Mouse (Mus musculus) skeletal muscle tissue, adult 2 months (tissue): Measurements from ENCODE around the gene Gja4.

Source experiments
- DNase-seq: peaks from one replicate; pipeline ENCODE4 v3.0.0-alpha.2; 2012; ENCODE audit warnings: low read depth, low spot score

The Gja4 gene

DNA sequence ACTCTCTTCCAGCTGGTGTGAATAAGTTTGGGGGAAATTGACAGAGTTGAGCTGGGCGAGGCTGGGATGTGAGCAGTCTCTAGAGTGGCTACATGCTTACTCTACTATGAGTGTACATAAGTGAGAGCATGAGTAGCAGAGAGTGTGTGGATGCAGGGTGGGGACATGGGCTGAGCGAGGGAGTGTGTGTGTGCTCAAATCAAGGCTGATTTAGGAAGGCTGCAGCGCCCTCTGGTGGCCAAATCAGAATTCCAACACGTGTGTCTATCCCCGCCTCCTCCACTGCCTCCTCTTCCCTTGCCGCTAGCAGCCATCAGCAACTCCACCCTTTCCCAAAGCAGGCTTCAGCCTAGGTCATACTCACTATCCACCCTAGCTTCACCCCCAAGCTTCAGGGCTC lies 10.9 kb upstream of the Gja4 start:
- peak; percentile 52 for DNase-seq

- DNase-seq, result no peak
These were observed 10.5 kb upstream of the Gja4 start for GRCm38 (mm10) chr4:127324296-127324695.

DNA sequence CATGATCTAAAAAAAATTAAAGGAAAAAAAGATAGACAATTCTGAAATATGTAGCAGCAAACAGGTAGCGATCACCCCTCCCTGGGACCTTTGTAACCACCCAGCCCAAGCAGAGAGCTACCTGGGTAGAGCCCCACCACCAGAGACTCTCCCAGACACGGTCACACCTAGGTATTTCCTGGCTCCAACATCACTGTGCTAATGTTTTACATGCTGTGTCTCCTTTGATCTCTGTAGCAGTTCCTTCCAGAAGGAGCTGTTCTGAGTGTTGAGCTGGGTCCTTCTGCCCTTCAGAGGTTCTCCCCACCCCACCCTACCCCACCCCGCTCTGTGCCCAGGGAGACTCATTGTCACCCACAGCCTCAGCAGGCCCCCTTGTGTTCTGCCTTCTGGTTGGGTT lies 9.8 kb upstream of the Gja4 start:
- DNase-seq, result no peak

DNA sequence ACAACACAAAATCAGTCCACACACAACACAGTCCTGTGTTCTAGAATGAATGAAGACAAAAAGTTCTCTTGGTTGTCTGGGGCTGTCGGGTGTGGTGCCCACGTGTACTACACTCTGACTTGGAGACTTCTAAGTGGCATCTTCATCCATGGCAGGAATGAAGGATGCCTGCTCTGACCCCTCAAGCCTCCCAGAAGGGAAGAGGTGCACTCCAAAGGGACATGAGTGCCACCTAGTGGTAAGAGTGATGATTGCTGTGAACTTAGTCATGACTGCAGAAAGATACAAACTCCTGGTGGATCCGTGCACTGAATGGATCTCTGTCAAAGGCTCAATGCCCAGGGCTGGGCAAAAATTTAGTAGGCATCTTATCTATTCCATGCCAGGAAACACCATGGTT lies 5.8 kb upstream of the Gja4 start:
- peak; percentile 36 for DNase-seq

DNA sequence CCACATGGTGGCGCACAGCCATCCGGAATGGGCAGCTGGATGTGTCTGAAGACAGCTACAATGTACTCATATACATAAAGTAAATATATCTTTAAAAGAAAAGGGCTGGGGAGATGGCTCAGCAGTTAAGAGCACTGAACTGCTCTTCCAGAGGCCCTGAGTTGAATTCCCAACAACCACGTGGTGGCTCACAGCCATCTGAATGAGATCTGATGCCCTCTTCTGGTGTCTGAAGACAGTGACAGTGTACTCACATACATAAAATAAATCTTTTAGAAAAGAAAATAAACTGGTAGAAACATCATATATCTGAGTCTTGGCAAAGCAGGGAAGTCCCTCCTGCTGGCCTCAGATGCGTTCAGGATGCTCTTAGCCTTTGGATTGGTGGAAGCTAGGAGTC lies 3.3 kb upstream of the Gja4 start:
- no peak for DNase-seq

DNA sequence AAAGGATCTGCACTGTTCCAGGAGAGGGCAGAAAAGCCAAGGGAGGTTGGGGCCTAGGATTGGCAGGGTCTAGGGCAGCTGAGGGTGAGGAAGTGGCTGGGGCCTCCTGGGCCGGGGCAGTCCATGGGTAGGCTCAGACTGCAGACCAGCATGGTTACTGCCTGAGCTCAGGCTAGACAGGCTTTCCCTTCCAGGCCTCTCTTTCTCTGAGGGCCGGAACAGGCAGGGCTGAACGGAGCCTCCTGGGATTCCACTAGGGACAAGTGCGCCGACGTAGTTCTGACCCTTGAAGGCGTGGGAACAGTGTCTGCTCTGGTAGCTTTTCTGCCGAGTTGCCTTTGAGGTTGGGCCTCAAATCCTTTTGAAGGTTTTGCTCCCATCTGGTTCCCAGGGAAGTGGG lies 1.9 kb upstream of the Gja4 start:
- DNase-seq, result peak; percentile 26

DNA sequence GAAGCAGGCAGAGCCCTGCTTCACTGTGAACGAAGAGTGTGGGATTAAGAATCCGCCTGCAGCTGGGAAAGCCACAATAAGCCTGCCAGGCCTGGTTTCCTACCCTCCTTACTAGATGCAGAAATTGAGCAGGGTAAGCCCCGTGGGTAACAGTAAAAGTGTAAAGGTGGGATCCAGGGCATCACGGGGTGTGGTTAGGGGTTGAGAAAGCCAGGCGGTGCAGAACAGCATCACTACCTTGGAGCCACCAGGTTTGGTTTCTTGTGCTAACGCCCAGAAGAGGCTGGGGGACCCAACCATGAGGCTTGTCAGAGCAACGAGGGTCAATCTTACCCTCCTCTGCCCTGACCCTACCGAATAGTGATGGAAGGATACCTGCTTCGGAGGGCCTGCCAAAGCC lies 746 bp upstream of the Gja4 start:
- no peak for DNase-seq

GRCm38 (mm10) chr4:127312349-127312748 lies 1.5 kb downstream of the Gja4 start:
- no peak for DNase-seq

- DNase-seq, result no peak
These were observed 2.3 kb downstream of the Gja4 start for GRCm38 (mm10) chr4:127311561-127311960.

- DNase-seq, result no peak
These were observed 6.9 kb downstream of the Gja4 start for GRCm38 (mm10) chr4:127306915-127307314.

- no peak for DNase-seq
These were observed 10.0 kb downstream of the Gja4 start for GRCm38 (mm10) chr4:127303796-127304195.

DNA sequence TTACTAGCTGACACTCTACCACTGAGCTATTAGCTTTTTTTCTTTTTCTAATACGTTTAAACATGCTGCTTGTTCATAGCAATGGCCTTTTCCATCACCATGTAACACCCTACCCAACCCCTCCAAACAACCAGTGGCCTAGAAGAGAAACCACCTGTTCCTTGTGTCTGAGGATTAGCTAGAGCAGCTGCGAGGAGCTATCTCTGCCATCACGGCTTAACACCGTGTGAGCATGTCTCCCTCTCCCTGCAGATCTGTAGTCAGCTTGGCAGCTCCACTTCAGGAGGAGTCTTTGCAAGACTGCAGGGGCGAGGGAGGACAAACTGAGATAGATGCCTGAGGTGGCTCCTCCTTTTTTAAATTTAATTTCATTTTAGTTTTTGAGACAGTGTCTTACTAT lies 13.3 kb downstream of the Gja4 start:
- no peak for DNase-seq

- DNase-seq, result no peak
These were observed 21.2 kb downstream of the Gja4 start for GRCm38 (mm10) chr4:127292631-127293030.

DNA sequence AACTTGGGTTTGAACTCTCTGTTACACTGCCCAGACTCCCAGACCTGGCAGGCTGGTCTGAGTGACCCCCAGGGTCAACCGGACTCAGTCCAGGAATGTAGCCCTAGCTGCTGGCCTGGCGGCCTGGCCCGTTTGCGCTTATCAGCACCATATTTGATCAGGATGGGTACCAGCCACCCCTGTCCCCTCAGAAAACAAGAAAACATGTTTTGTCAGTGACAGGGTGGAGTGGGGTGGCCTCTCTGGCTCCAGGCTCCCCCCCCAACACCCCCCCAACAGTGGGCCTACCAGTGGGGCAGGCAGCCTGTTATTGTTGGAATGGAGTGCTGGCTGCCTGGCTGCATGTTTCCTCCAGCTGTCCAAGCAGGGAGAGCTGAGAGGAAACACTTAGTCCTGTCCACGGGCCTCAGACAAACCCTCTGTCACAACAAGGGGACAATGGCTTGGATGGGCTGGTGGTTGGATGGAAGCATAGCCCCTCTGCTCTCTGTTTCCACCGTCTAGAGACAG lies 24.7 kb downstream of the Gja4 start:
- no peak for DNase-seq

DNA sequence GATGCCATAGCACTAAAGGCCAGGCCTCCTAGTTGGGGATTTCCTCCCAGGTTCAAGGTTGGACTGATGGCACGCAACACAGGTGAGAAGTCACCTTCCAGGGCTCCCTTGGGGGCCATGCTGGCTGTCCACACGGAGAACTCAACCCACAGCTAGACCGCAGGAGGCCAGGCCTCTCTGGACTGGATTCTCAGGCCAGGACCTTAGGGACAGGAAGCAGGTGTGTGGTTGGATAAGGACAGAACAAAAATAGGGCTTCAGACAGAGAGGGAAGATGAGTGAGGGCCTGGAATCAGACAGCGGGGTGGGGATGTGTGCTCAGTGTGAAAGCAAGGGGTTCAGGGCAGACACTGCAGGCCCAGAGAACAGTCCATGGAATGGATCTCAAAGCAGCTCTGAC lies 26.9 kb downstream of the Gja4 start:
- no peak for DNase-seq

GRCm38 (mm10) chr4:127279241-127279640 lies 34.6 kb downstream of the Gja4 start:
- no peak for DNase-seq

DNA sequence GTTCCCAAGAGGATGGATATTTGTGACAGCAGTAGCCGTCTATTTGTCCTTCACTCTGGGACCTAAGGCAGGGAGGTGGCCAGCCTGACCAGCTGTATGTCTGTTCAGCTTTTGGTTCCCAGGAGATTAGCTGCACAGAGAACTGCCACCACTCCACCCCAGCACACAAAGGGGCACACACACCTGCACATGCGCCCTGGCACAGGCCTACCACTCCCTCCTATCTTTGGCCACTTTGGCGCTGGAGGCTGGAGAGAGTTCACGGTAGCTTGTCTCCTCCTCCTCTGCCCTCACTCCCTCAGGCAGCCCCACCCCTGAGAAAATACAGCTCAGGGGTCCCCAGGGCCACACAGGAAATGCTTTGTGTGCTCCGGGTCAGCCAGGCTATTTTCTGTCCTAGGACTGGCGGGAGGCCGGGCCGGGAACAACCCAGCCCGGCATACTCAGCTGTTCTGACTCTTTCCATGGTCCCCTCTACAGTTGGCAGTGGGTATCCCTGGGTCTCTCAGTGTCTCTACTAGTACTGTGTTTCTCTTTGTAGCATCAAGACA lies 35.3 kb downstream of the Gja4 start:
- peak; percentile 29 for DNase-seq

DNA sequence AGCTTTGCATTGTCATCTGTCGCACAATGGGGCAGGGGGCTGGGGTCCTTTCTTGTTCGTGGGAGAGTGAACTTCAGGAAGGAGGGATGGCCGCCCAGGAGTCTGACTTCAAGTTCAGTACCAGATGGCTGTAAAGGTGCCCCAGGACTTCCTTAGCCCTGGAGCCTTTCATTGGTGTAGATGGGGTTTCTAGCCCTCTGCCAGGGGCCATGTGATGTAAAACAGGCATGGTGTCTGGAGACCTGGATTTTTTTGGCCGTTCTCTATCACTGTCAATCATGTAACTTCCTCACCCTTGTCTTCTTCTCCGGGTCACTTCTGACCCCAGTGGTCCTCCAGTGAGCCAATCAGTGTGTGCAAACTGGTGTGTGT lies 49.7 kb downstream of the Gja4 start:
- no peak for DNase-seq

DNA sequence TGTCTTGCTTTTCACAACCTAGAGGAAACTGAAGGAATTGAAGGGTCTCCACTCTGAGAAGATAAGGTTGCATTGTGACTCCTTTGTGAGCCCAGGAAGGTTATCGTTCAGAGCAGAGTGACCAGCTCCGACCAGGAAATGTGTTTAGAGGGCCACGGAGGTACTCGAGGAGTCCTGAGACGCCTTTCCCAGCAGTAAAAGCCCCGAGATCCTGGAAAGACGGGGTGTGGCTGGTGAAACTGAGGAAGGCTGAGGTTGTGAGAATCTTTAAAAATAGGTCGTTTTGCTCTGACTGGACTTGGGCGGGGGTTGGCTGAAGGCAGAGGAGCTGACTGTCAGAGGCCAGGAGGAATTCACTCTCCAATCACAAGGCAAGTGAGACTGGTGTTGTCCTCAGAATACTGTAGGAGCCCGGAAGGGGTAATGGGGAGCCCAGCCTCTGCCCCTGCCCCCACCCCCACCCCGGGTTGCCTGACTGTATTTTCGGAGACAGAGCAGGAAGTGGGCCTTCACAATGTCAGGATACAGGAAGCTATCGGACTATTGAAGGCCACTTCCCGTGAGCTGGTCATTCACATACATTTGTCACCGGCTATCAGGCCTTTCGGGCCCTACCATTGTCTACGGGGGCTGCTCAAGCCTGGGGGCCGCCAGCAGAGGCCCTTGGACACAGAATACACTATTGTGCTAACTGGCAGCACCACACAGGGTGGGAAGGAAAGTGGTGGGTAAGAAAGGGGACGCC lies 50.2 kb downstream of the Gja4 start:
- DNase-seq, result no peak

- no peak for DNase-seq
These were observed 52.2 kb downstream of the Gja4 start for GRCm38 (mm10) chr4:127261601-127262000.
